Mouse (Mus musculus) urinary bladder, adult 18-20 months (tissue): ENCODE measurements around the gene Pold1.

Source experiments
- DNase-seq, 2 experiments: peaks; one replicate each; pipeline ENCODE4 v3.0.0; 2022; ENCODE audit warnings: low spot score in 2 of 2, mixed read lengths in 2 of 2

Gene Pold1

DNA sequence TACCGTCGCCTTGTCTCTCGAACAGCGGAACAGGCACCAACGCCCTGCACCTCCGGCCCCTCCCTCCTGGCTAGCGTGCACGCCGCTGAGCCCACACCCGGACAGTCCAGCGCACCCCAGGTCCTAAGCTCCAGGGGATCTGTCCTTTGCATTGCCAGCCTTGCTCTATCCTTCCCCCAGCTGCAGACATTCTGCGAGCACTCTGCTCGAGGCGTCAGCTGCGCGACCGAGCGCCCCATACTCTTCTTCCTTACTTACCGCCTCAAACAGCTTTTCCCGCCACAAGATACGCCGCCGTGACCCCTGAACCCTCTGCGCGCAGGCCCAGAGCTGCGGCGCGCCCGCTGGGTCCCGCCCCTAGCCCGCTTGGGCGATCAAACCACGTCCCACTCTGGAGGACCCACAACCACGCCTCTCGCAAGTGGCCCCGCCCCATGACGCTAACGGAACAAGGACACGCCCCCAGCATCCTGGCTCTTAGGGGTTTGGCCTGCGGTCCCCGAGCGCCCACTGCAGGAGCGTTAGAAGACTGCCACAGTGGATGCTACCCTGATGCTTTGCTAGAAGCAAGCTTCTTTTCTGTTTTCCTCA lies at the start of gene Pold1:
Pold1 (minus strand) TSS at position 353 of the 591 bp plus-strand sequence.
- DNase-seq, result peak; percentile 99 to 100

DNA sequence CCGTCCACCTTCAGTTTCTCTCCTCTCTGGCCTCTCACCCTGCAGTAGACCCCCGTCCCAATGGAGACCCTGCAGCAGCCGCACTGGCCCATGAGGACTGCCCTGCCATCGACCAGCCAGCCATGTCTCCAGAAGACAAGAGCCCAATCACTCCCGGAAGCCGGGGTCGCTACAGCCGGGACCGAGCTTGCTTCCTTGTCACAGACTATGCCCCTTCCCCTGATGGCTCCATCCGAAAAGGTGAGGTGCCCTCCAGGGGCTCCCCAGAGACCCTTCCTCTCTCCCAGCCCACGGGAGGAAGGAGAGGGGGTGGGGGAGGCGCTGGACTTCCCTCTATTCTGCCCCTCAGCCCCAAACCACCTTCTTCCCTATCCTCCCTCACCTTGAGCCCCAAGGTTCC lies 49.7 kb upstream of the Pold1 start:
- DNase-seq, result no peak

DNA sequence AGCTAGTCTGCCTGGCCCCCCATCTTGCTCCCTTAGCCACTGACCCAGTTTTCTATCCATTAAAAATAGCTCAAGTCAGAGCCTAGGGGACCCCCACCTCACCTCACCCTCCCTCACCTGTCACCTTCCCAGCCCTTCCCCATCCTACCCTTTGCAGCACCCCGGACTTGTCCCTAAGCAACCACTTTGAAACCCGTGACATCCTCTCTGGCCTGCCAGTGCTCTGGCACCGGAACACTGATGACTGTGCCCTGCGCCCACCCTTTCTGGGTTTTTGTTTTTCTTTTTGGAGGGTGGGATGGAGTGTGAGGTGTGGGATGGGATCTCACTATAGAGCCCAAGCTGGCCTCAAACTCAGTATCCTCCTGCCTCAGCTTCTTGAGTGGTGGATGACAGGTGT lies 49.0 kb upstream of the Pold1 start:
- no peak for DNase-seq

GRCm38 (mm10) chr7:44596996-44597538 lies 48.4 kb upstream of the Pold1 start:
- no peak for DNase-seq

GRCm38 (mm10) chr7:44596051-44596450 lies 47.4 kb upstream of the Pold1 start:
- no peak for DNase-seq

DNA sequence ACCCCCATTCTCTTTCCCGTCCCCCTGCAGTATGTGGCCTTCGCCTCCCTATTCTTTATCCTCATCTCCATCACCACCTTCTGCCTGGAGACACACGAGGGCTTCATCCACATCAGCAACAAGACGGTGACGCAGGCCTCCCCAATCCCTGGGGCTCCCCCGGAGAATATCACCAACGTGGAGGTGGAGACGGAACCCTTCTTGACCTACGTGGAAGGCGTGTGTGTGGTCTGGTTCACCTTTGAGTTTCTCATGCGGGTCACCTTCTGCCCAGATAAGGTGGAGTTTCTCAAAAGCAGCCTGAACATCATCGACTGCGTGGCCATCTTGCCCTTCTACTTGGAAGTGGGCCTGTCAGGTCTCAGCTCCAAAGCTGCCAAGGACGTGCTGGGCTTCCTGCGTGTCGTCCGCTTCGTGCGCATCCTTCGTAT lies 46.5 kb upstream of the Pold1 start:
- DNase-seq, result no peak

GRCm38 (mm10) chr7:44594291-44594690 lies 45.6 kb upstream of the Pold1 start:
- no peak for DNase-seq

GRCm38 (mm10) chr7:44593775-44594174 lies 45.1 kb upstream of the Pold1 start:
- peak; percentile 45 to 69 for DNase-seq

DNA sequence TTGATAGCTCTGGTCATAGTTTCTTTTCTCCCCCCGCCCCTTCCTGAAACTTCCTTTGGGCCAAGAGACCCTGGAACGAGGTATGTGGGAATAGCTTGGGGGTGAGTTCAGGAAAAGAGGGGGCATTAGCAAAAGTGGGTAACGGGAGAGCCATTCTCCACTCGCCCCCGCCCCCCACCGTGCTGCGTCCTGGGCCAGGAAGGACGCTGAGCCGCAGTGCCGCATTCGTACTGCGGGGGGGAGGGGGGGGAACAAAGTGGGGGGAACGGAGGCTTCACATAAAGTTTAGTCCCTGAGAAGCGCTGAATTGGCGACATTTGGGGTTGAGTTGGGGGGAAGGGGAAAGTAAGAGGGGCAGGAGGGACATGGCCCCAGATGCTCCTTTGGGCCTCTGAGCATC lies 44.4 kb upstream of the Pold1 start:
- DNase-seq, result no peak

DNA sequence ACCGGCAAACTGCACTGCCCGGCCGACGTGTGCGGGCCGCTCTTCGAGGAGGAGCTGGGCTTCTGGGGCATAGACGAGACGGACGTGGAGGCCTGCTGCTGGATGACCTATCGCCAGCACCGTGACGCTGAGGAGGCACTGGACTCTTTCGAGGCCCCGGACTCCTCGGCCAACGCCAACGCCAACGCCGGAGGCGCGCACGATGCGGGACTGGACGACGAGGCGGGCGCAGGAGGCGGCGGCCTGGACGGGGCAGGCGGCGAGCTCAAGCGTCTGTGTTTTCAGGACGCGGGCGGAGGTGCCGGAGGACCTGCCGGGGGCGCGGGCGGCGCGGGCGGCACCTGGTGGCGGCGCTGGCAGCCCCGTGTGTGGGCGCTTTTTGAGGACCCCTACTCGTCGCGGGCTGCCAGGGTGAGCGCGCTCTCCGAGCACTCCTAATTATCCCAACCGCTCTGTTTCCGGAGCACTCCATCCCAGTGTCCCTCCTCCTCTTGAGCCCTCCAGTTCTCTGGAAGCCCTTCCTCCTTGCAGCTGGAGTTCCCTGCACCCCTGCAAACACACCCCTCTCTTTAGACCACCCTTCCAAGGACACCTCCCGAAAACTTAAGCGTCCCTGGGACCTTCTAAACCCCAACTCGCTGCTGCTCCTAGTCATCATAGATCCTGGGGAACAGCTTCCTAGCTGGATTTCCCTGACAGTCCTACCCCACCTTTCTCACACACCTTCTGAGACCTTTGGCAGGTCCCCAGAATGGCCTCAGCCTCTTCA lies 42.9 kb upstream of the Pold1 start:
- no peak for DNase-seq

GRCm38 (mm10) chr7:44590402-44591347 lies 42.0 kb upstream of the Pold1 start, which contains the start of gene Kcnc3:
Gene Kcnc3 (plus strand): TSS chr7:44590664.
- DNase-seq, result peak; percentile 61 to 78

DNA sequence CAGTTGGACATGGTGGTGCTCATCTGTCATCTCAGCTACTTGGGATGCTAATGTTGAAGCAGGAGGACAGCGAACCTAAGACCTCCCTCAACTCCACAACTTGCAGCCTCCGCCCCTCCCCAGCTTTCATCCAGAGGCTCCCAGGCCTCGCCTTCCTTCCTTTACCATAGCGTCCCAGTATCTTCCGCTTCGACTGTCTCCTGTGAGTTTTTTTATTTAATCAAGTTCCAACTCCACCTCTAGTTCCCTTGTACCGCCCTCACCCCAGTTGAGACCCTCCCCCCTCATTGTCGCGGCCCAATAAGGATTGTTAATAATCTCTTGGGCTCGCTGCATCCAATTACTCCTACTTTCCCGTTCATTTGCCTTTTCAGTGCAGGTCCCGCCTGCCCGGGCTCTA lies 41.3 kb upstream of the Pold1 start:
- DNase-seq, result no peak

DNA sequence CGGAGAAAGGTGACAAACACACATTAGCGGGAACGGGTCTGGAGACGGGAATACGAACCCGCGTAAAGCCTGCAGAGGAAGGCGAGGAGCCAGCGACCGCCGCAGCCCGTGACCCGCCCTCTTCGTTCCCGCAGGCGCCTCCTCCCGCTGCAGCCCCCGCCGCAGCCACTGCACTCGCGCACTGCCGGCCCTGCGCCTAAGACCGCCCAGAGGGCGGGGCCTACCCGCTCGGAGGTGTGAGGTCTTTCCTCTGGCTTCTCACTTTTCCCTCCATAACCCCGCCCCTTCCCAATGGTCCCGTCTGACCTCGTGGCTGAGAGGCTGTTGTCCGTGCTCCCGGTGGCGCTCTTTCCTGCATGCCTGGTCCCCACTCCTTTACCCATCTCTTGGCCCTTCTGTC lies 40.5 kb upstream of the Pold1 start:
- DNase-seq, result peak; percentile 32 to 44

DNA sequence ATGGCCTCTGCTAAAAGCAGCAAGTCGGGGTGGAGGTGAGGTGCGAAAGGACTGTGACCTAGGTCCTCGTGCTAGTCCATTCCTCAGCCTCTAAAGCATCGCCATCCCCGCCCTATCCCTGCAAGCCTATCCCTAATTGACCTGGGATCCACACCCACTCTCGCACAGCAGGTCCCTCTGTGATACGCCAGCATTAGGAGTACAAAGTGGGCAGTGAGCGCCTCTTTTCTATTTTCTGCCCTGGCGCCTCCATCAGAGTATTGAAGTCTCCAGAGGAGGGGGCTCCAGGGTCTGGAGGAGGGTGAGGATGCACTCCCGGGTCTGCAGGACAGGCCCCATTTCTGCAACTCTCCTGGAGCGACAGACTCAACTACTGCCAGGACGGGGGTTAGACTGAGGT lies 39.7 kb upstream of the Pold1 start:
- no peak for DNase-seq

GRCm38 (mm10) chr7:44587676-44588075 lies 39.0 kb upstream of the Pold1 start:
- DNase-seq, result no peak

GRCm38 (mm10) chr7:44586930-44587329 lies 38.3 kb upstream of the Pold1 start:
- DNase-seq, result no peak

DNA sequence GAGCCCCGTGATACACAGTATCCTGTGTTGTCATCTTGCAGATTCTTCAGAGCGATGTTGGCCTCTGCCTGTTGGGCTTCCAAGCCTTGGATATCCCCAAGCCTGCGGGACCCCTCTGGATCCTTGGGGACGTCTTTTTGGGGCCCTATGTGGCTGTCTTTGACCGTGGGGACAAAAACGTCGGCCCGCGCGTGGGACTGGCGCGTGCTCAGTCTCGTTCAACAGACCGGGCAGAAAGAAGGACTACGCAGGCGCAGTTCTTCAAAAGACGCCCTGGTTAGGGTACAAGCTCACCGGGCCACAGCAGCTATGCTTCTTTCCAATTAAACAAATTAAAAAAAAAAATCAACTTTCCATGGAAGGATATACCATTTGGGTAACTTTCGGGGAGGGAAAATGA lies 37.9 kb upstream of the Pold1 start:
- DNase-seq, result no peak

GRCm38 (mm10) chr7:44585606-44586005 lies 37.0 kb upstream of the Pold1 start:
- DNase-seq, result no peak

- DNase-seq, result no peak
These were observed 36.3 kb upstream of the Pold1 start for GRCm38 (mm10) chr7:44584921-44585320.

- no peak for DNase-seq
These were observed 35.7 kb upstream of the Pold1 start for GRCm38 (mm10) chr7:44584265-44584804.

GRCm38 (mm10) chr7:44583146-44583545 lies 34.5 kb upstream of the Pold1 start:
- DNase-seq, result no peak

DNA sequence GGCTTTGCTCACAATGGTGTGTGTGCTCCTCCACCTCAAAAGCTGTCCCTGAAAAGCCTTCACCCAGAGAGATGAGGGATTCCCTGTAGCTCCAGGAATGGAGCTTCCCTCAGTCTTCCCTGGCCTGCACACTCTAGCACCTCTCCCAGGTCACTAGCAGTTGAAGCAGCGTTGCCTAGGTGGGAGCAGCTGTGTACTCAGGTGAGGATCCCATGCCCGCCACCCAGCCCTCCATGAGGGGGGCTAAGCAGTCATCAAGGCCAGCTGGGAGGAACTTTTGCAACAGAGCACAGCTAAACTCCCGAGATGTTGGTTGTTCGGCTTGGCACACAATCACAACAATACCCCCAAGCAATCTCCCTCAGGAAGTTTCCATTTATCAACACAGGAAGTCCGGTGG lies 34.1 kb upstream of the Pold1 start:
- no peak for DNase-seq
